Mouse (Mus musculus): Measurements from ENCODE around the gene Fam131a.
"Not testable (repeated sequence)": the region's sequence is repeated elsewhere in the genome, so short reads cannot be mapped to it uniquely, and the experiment has no call there.

Fam131a gene

GRCm38 (mm10) chr16:20693111-20693701, at the start of gene Fam131a:
TSS of gene Fam131a (plus strand) at chr16:20693241.
- peak; percentile 86 for DNase-seq (ENCODE audit: low spot score)

GRCm38 (mm10) chr16:20643911-20644310, 49.1 kb upstream of the Fam131a start:
- no peak for DNase-seq (ENCODE audit: low spot score)

GRCm38 (mm10) chr16:20651076-20651946, 41.7 kb upstream of the Fam131a start, which contains the start of gene Psmd2:
TSS of gene Psmd2 (plus strand) at chr16:20651652.
- DNase-seq (ENCODE audit: low spot score), result peak; percentile 97

GRCm38 (mm10) chr16:20651947-20652310, 41.1 kb upstream of the Fam131a start:
- DNase-seq (ENCODE audit: low spot score), result no peak

GRCm38 (mm10) chr16:20653315-20653714, 39.7 kb upstream of the Fam131a start:
- no peak for DNase-seq (ENCODE audit: low spot score)

- no peak for DNase-seq (ENCODE audit: low spot score)
These were observed 35.4 kb upstream of the Fam131a start for GRCm38 (mm10) chr16:20657661-20658060.

GRCm38 (mm10) chr16:20668013-20668412, 25.0 kb upstream of the Fam131a start, which contains the start of gene Eif4g1:
TSS of gene Eif4g1 (plus strand) at chr16:20668313.
- not testable (repeated sequence) for DNase-seq (ENCODE audit: low spot score)

GRCm38 (mm10) chr16:20670291-20670690, 22.8 kb upstream of the Fam131a start:
- no peak for DNase-seq (ENCODE audit: low spot score)

- DNase-seq (ENCODE audit: low spot score), result no peak
These were observed 21.2 kb upstream of the Fam131a start for GRCm38 (mm10) chr16:20671886-20672285.

- DNase-seq (ENCODE audit: low spot score), result peak; percentile 97
These were observed 20.5 kb upstream of the Fam131a start for GRCm38 (mm10) chr16:20672500-20672902.

- peak; percentile 66 for DNase-seq (ENCODE audit: low spot score)
These were observed 19.9 kb upstream of the Fam131a start for GRCm38 (mm10) chr16:20672965-20673705.

GRCm38 (mm10) chr16:20673706-20674303, 19.2 kb upstream of the Fam131a start:
- peak; percentile 41 for DNase-seq (ENCODE audit: low spot score)

GRCm38 (mm10) chr16:20675213-20675612, 17.8 kb upstream of the Fam131a start:
- DNase-seq (ENCODE audit: low spot score), result no peak

- DNase-seq (ENCODE audit: low spot score), result no peak
These were observed 16.3 kb upstream of the Fam131a start for GRCm38 (mm10) chr16:20676702-20677101.

- no peak for DNase-seq (ENCODE audit: low spot score)
These were observed 15.7 kb upstream of the Fam131a start for GRCm38 (mm10) chr16:20677380-20677779.

GRCm38 (mm10) chr16:20677974-20678675, 14.9 kb upstream of the Fam131a start:
- DNase-seq (ENCODE audit: low spot score), result peak; percentile 86

GRCm38 (mm10) chr16:20690774-20691173, 2.3 kb upstream of the Fam131a start:
- no peak for DNase-seq (ENCODE audit: low spot score)

- DNase-seq (ENCODE audit: low spot score), result no peak
These were observed 1.4 kb upstream of the Fam131a start for GRCm38 (mm10) chr16:20691617-20692016.

GRCm38 (mm10) chr16:20692241-20692965, 638 bp upstream of the Fam131a start:
- no peak for DNase-seq (ENCODE audit: low spot score)

- DNase-seq (ENCODE audit: low spot score), result no peak
These were observed 1.7 kb downstream of the Fam131a start for GRCm38 (mm10) chr16:20694781-20695180.
